Mouse (Mus musculus): ENCODE results near the gene Isg20l2. TPM values are rescaled to one million over a fixed set of nuclear protein-coding genes. Genes with fewer than 3 reads are reported as not detected.
"Not testable (repeated sequence)": the region's sequence is repeated elsewhere in the genome, so short reads cannot be mapped to it uniquely, and the experiment has no call there.

Gene Isg20l2
- total RNA-seq (2021), result 10 to 100 TPM; 15.1 to 15.6 TPM
- long read RNA-seq, experiment 1, transcript Isg20l2-201 (4 exons, 2,893 nt), result major isoform, 7 of 14 reads
- long read RNA-seq, experiment 1, partial matches to known transcripts, result 7 of 14 reads
- long read RNA-seq, experiment 1, other reads (novel, unspliced or antisense), result 0 of 14 reads
- long read RNA-seq, experiment 2, transcript Isg20l2-201 (4 exons, 2,893 nt), result major isoform, 10 of 13 reads
- long read RNA-seq, experiment 2, partial matches to known transcripts, result 3 of 13 reads
- long read RNA-seq, experiment 2, other reads (novel, unspliced or antisense), result 0 of 13 reads

GRCm38 (mm10) chr3:87930078-87930795 lies at the start of gene Isg20l2, which contains the start of gene Rrnad1:
Isg20l2 (plus strand) TSS chr3:87930314.
Rrnad1 (minus strand) TSS chr3:87930717.
- intact Hi-C loops (cut with DNase I), result loop anchor here (1.0 kb wide), 2 partner anchors 11 to 45 kb away; partner anchors contain the start of genes Mrpl24 and Prcc

GRCm38 (mm10) chr3:87884291-87884690 lies 45.8 kb upstream of the Isg20l2 start:
- no peak for DNase-seq (ENCODE audit: extremely low spot score in 1 of 2, low spot score in 2 of 2)
- H3K4me3 ChIP-seq, result peak overlapping the region; percentile 71
- intact Hi-C loops (cut with DNase I), result no loop called here
- H3K27ac ChIP-seq, result peak overlapping the region; percentile 90
- TF ChIP-seq CTCF (IDR thresholded peaks at IDR 0.05), result no peak

More at GRCm38 (mm10) chr3:87930078-87930795, at the start of gene Isg20l2, which contains the start of gene Rrnad1:
- peak; percentile 96 to 99 for DNase-seq (ENCODE audit: extremely low spot score in 1 of 2, low spot score in 2 of 2)
- peak within 1 kb of the TSS; percentile 83 for H3K4me3 ChIP-seq
- H3K27ac ChIP-seq, result peak within 1 kb of the TSS; percentile 73
- peak; percentile 60 for TF ChIP-seq CTCF (IDR thresholded peaks at IDR 0.05)

GRCm38 (mm10) chr3:87884708-87885251 lies 45.3 kb upstream of the Isg20l2 start:
- H3K4me3 ChIP-seq, result peak overlapping the region; percentile 71

GRCm38 (mm10) chr3:87885281-87886003 lies 44.7 kb upstream of the Isg20l2 start, which contains the start of gene Prcc:
Prcc (minus strand) TSS chr3:87885608.
- TF ChIP-seq CTCF (IDR thresholded peaks at IDR 0.05), result no peak
- intact Hi-C loops (cut with DNase I), result loop anchor here (1.0 kb wide), 3 partner anchors 21 to 45 kb away; partner anchors contain the start of genes Hdgf, Isg20l2, Mrpl24 and Rrnad1
- peak within 1 kb of the TSS; percentile 90 for H3K27ac ChIP-seq
- peak within 1 kb of the TSS; percentile 71 for H3K4me3 ChIP-seq
- DNase-seq (ENCODE audit: extremely low spot score in 1 of 2, low spot score in 2 of 2), result peak; percentile 82 to 90

More at GRCm38 (mm10) chr3:87884708-87885251, 45.3 kb upstream of the Isg20l2 start:
- DNase-seq (ENCODE audit: extremely low spot score in 1 of 2, low spot score in 2 of 2), result peak; percentile 32 to 41
- TF ChIP-seq CTCF (IDR thresholded peaks at IDR 0.05), result no peak
- H3K27ac ChIP-seq, result peak overlapping the region; percentile 90
- intact Hi-C loops (cut with DNase I), result loop anchor here (1.0 kb wide), 3 partner anchors 22 to 46 kb away; partner anchors contain the start of genes Hdgf, Isg20l2, Mrpl24 and Rrnad1

- TF ChIP-seq CTCF (IDR thresholded peaks at IDR 0.05), result no peak
- intact Hi-C loops (cut with DNase I), result no loop called here
- H3K27ac ChIP-seq, result peak overlapping the region; percentile 72
- no peak for DNase-seq (ENCODE audit: extremely low spot score in 1 of 2, low spot score in 2 of 2)
- peak overlapping the region; percentile 54 for H3K4me3 ChIP-seq
Measured at GRCm38 (mm10) chr3:87886004-87886365, 44.1 kb upstream of the Isg20l2 start.

- intact Hi-C loops (cut with DNase I), result no loop called here
- no peak overlapping the region for H3K27ac ChIP-seq
- no peak for TF ChIP-seq CTCF (IDR thresholded peaks at IDR 0.05)
- no peak overlapping the region; the same call in 1 of the 2 replicates for H3K4me3 ChIP-seq
- DNase-seq (ENCODE audit: extremely low spot score in 1 of 2, low spot score in 2 of 2), result no peak
Measured at GRCm38 (mm10) chr3:87886416-87886815, 43.7 kb upstream of the Isg20l2 start.

- H3K27ac ChIP-seq; intact Hi-C loops (cut with DNase I); DNase-seq (ENCODE audit: extremely low spot score in 1 of 2, low spot score in 2 of 2): not testable (repeated sequence)
Measured at GRCm38 (mm10) chr3:87887400-87887799, 42.7 kb upstream of the Isg20l2 start.

GRCm38 (mm10) chr3:87891481-87891880 lies 38.6 kb upstream of the Isg20l2 start:
- TF ChIP-seq CTCF (IDR thresholded peaks at IDR 0.05), result no peak
- Histone ChIP-seq H3K4me3 (no peak overlapping the region), H3K27ac (no peak overlapping the region)
- intact Hi-C loops (cut with DNase I), result no loop called here
- no peak for DNase-seq (ENCODE audit: extremely low spot score in 1 of 2, low spot score in 2 of 2)

More at GRCm38 (mm10) chr3:87887400-87887799, 42.7 kb upstream of the Isg20l2 start:
- not testable (repeated sequence) for H3K4me3 ChIP-seq

GRCm38 (mm10) chr3:87893367-87893905 lies 36.7 kb upstream of the Isg20l2 start:
- DNase-seq (ENCODE audit: extremely low spot score in 1 of 2, low spot score in 2 of 2), result no peak
- intact Hi-C loops (cut with DNase I), result no loop called here
- no peak overlapping the region for H3K4me3 ChIP-seq
- no peak for TF ChIP-seq CTCF (IDR thresholded peaks at IDR 0.05)
- no peak overlapping the region for H3K27ac ChIP-seq

- H3K4me3 ChIP-seq, result no peak overlapping the region
- H3K27ac ChIP-seq, result no peak overlapping the region
- DNase-seq (ENCODE audit: extremely low spot score in 1 of 2, low spot score in 2 of 2), result no peak
- intact Hi-C loops (cut with DNase I), result no loop called here
- no peak for TF ChIP-seq CTCF (IDR thresholded peaks at IDR 0.05)
Measured at GRCm38 (mm10) chr3:87899266-87899665, 30.8 kb upstream of the Isg20l2 start.

GRCm38 (mm10) chr3:87899776-87900175 lies 30.3 kb upstream of the Isg20l2 start:
- TF ChIP-seq CTCF (IDR thresholded peaks at IDR 0.05), result no peak
- no peak for DNase-seq (ENCODE audit: extremely low spot score in 1 of 2, low spot score in 2 of 2)
- intact Hi-C loops (cut with DNase I), result no loop called here
- Histone ChIP-seq H3K4me3 (no peak overlapping the region), H3K27ac (no peak overlapping the region)

Data from left cerebral cortex, adult 2 months (tissue).